Mouse (Mus musculus): ENCODE results near the gene Mgme1.

GRCm38 (mm10) chr2:144240095-144240899 is 30.2 kb upstream of the Mgme1 start:
- TF ChIP-seq CTCF (IDR thresholded peaks at IDR 0.05 in 2 of 3, conservative IDR thresholded peaks at IDR 0.05 in 1 of 3; ENCODE audit: control insufficient read depth in 1 of 3, insufficient read depth in 1 of 3, low read depth in 2 of 3, low read length in 3 of 3, poor library complexity in 1 of 3, severe bottlenecking in 1 of 3) (no peak), POLR2A (IDR thresholded peaks at IDR 0.05; ENCODE audit: control insufficient read depth in 1 of 2, insufficient read depth in 1 of 2, low read depth in 1 of 2, low read length in 2 of 2, poor library complexity in 1 of 2) (no peak), BHLHE40 (IDR thresholded peaks at IDR 0.05; ENCODE audit: borderline replicate concordance, low read depth, low read length) (no peak), TCF12 (IDR thresholded peaks at IDR 0.05; ENCODE audit: low read depth, low read length) (no peak), EP300 (IDR thresholded peaks at IDR 0.05; ENCODE audit: low read depth in 1 of 2, low read length in 2 of 2) (no peak), TBP (IDR thresholded peaks at IDR 0.05; ENCODE audit: low read depth, low read length) (no peak), ZC3H11A (IDR thresholded peaks at IDR 0.05; ENCODE audit: low read depth, low read length) (no peak), KAT2A (conservative IDR thresholded peaks at IDR 0.05; ENCODE audit: low read depth, low read length) (no peak), MAFK (IDR thresholded peaks at IDR 0.05; ENCODE audit: borderline replicate concordance, low read depth, low read length) (no peak), USF1 (IDR thresholded peaks at IDR 0.05; ENCODE audit: low read depth, low read length) (no peak), POLR2AphosphoS2 (IDR thresholded peaks at IDR 0.05; ENCODE audit: low read length) (no peak), NRF1 (IDR thresholded peaks at IDR 0.05; ENCODE audit: insufficient read depth, low read depth, low read length, poor library complexity, severe bottlenecking) (no peak), MEF2A (IDR thresholded peaks at IDR 0.05; ENCODE audit: extremely low read depth, insufficient replicate concordance, low read depth, low read length, poor library complexity, severe bottlenecking) (no peak), TAL1 (IDR thresholded peaks at IDR 0.05; ENCODE audit: low read length) (no peak)

All from MEL (cell line).